Comparison of ENCODE assay signal across 20 mouse cellular contexts in genomic region chr3:118753623-118754022, GRCm38 (mm10).
"Had no signal": no experiment of that assay in that cellular context is flagged by ENCODE, and none has a peak within 500 bp of the region (broad histone marks: within the 10 kb centered on the region; RNA-seq: fewer than 3 reads in every experiment).

No protein-coding gene starts in this region.

- ATAC-seq: midbrain, embryonic 16.5 days had no signal

- H3K4me1 ChIP-seq: midbrain, embryonic 10.5 days; midbrain, embryonic 12.5 days; neural tube, embryonic 13.5 days; neural tube, embryonic 15.5 days; stomach, embryonic 15.5 days had no signal

- H3K27ac ChIP-seq: liver, embryonic 14.5 days; midbrain, embryonic 10.5 days; midbrain, embryonic 12.5 days; neural tube, embryonic 13.5 days; neural tube, embryonic 15.5 days; stomach, embryonic 15.5 days; stomach, postnatal 0 days had no signal

- H3K4me2 ChIP-seq: liver, embryonic 11.5 days; lung, embryonic 14.5 days; midbrain, embryonic 12.5 days; neural tube, embryonic 13.5 days; neural tube, embryonic 15.5 days; stomach, embryonic 15.5 days had no signal

- H3K4me3 ChIP-seq: midbrain, embryonic 10.5 days; midbrain, embryonic 12.5 days; myocyte; neural tube, embryonic 13.5 days; neural tube, embryonic 15.5 days; stomach, embryonic 15.5 days had no signal

- H3K9ac ChIP-seq: liver, embryonic 14.5 days; lung, embryonic 14.5 days; midbrain, embryonic 12.5 days; neural tube, embryonic 13.5 days; neural tube, embryonic 15.5 days; stomach, embryonic 15.5 days had no signal

- H3K27me3 ChIP-seq: midbrain, embryonic 12.5 days; neural tube, embryonic 13.5 days; neural tube, embryonic 15.5 days; stomach, embryonic 15.5 days had no signal

- DNase-seq: lung, adult 18-20 months; lung, embryonic 14.5 days; lung, postnatal 10 days; midbrain, embryonic 14.5 days; retina, postnatal 1 day; right cerebral cortex, adult 18-20 months; right cerebral cortex, postnatal 14 days; thymus, adult 2 months; thymus, postnatal 25 days; thymus, postnatal 4 days had no signal

- H3K36me3 ChIP-seq: midbrain, embryonic 10.5 days; midbrain, embryonic 12.5 days; neural tube, embryonic 13.5 days; neural tube, embryonic 15.5 days; stomach, embryonic 15.5 days had no signal

- H3K9me3 ChIP-seq: midbrain, embryonic 10.5 days; midbrain, embryonic 12.5 days; neural tube, embryonic 13.5 days; neural tube, embryonic 15.5 days; stomach, embryonic 15.5 days had no signal
